Mouse (Mus musculus): ENCODE data around the gene Stard8. TPM values are rescaled to one million over a fixed set of nuclear protein-coding genes. Genes with fewer than 3 reads are reported as not detected.
"Not testable (repeated sequence)": the region's sequence is repeated elsewhere in the genome, so short reads cannot be mapped to it uniquely, and the experiment has no call there.

Gene Stard8
- polyA plus RNA-seq (2016; fragmentation: Nextera tagmentation; extraction: Ambion mirVana): 21.0 and 22.1 TPM in 2 replicates

DNA sequence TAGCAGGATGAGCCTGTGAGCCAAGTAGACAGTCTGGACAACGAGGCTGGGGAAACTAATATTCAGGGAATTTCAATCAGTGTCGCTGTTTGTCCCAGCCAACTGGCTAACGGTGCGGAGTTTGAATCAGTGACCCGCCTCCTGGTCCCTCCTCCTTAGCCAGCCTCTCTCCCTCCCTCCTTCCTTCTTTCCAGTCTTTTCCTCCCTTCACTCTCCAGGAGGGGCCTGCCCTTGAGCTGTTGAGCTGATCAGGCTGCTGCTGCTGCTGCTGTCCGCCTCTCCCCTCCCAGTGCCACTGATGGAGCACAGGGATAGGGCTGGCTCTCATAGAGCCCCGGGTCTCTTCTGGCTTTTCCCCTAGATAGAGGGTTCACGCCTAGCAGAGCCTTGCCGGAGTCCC is at the start of gene Stard8:
Gene Stard8 (plus strand): TSS at position 203 of the 400 bp plus-strand sequence.
- Histone ChIP-seq H3K4me2 (replicated peaks) (no peak within 1 kb of the TSS), H3K9me3 (replicated peaks) (no peaks in the 10 kb centered on the region), H3K27ac (no peak within 1 kb of the TSS), H3K27me3 (peaks cover 15% of the 10 kb centered on the region), H3K9ac (no peak within 1 kb of the TSS), H3K4me1 (no peaks in the 10 kb centered on the region), H3K36me3 (no peaks in the 10 kb centered on the region), H3K4me3 (no peak within 1 kb of the TSS)
- 46% methylated on average over 9 of the region's 9 CpGs for WGBS
- no peak for ATAC-seq (ENCODE audit: low FRiP score)

DNA sequence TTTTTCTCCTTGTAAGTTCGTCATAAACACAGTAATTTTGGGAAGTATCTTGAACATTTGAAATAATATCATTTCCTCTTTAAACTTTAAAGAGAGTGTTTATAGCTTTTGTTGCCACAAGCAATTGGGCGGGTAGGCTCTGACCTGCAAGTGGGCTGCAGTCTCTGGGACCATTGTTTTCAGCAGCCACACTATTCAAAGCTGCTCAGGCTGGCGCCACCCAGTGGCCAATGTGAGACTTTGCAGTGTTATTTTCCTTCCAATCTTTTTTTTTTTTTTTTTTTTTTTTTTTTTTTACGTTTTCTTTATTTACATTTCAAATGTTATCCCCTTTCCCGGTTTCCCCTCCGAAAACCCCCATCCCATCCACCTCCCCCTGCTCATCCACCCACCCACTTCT is 49.1 kb upstream of the Stard8 start:
- no peaks in the 10 kb centered on the region for H3K4me1 ChIP-seq
- no peak overlapping the region for H3K4me3 ChIP-seq
- no peak overlapping the region for H3K4me2 ChIP-seq (replicated peaks)
- H3K36me3 ChIP-seq: no peaks in the 10 kb centered on the region
- no peaks in the 10 kb centered on the region for H3K9me3 ChIP-seq (replicated peaks)
- 27% methylated on average over 6 of the region's 6 CpGs for WGBS
- H3K27me3 ChIP-seq: no peaks in the 10 kb centered on the region
- H3K27ac ChIP-seq: no peak overlapping the region
- no peak overlapping the region for H3K9ac ChIP-seq
- ATAC-seq (ENCODE audit: low FRiP score): no peak

DNA sequence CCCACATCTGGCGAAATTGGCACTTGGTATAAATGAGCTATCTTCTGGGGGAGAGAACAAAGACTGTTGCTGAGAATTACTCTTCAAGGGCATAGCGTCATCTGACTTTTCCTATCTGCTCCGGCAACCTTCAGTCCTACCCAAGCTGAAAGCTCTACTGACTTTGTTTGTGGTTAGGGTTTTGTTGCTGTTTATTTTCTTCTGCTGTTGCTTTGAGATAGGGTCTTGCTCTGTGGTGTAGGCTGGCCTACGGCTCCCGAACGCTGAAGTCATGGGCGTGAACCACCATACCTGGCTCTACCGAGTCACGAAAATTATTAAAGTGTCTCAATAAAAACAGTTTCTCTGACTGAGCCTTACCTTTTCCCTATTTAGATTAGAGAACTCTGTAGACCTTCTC is 44.8 kb upstream of the Stard8 start:
- Histone ChIP-seq H3K4me3 (no peak overlapping the region), H3K4me1 (no peaks in the 10 kb centered on the region), H3K9me3 (replicated peaks) (no peaks in the 10 kb centered on the region), H3K9ac (no peak overlapping the region), H3K27me3 (no peaks in the 10 kb centered on the region), H3K36me3 (no peaks in the 10 kb centered on the region), H3K4me2 (replicated peaks) (no peak overlapping the region), H3K27ac (no peak overlapping the region)
- WGBS: 89% methylated on average over 9 of the region's 9 CpGs
- ATAC-seq (ENCODE audit: low FRiP score): no peak

DNA sequence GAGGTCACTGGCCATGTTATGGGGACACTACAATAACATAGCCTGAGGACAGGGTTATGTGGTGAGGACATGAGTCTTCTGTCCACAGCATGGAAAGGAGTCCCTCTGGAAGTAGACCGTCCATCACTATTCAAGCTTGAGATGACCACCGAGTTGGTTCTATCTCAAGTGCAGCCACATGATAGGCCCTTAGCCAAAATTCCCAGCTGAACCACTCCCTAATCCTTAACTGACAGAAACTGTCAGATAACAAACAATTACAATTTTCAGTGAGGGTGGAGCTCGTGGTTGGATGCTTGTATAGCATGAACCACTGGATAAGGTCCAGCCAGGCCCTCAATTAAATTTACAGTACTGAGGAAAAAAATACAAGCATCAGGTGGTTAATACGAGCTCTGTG is 44.0 kb upstream of the Stard8 start:
- H3K9ac ChIP-seq: no peak overlapping the region
- H3K4me2 ChIP-seq (replicated peaks): no peak overlapping the region
- no peaks in the 10 kb centered on the region for H3K27me3 ChIP-seq
- H3K9me3 ChIP-seq (replicated peaks): no peaks in the 10 kb centered on the region
- no peak overlapping the region for H3K4me3 ChIP-seq
- 84% methylated on average over 4 of the region's 4 CpGs for WGBS
- H3K4me1 ChIP-seq: no peaks in the 10 kb centered on the region
- no peaks in the 10 kb centered on the region for H3K36me3 ChIP-seq
- no peak overlapping the region for H3K27ac ChIP-seq
- no peak for ATAC-seq (ENCODE audit: low FRiP score)

DNA sequence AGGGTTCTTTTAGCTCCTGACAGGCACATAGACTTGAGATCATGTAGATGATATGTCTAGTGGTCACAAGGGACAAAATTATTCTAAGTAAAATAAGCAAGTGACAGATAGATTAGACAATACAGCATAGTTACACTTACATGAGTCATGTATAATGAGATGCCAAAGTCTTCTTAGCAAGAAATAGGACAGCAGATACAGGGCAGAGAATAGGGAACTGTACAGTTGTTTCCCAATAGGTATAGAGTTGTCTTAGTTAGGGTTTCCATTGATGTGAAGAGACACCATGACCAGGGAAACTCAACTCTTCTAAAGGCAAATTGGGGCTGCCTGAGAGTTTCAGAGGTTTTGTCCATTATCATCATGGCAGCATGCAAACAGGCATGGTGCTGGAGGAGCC is 39.3 kb upstream of the Stard8 start:
- Histone ChIP-seq H3K27me3 (no peaks in the 10 kb centered on the region), H3K4me2 (replicated peaks) (no peak overlapping the region), H3K9ac (no peak overlapping the region), H3K27ac (no peak overlapping the region), H3K36me3 (no peaks in the 10 kb centered on the region), H3K9me3 (replicated peaks) (no peaks in the 10 kb centered on the region), H3K4me3 (no peak overlapping the region), H3K4me1 (no peaks in the 10 kb centered on the region)
- no peak for ATAC-seq (ENCODE audit: low FRiP score)

DNA sequence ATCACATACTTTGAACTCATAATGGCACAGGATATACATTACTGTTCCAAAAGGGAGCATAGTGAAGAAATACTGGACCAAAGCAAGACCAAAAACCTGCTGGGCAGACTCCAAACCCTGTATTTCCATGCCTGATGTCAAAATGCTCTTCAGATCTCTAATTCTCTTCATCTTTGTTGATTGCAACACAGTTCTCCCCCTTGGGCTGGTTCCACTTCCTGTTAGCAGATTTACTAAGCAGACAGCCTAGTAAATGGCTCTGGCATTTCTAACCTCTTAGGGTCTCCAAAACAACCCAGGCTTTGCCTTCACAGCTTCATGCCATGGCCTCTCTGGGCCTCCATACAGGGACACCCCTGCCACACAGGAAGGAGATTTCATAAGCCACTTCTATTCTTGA is 38.5 kb upstream of the Stard8 start:
- Histone ChIP-seq H3K9me3 (replicated peaks) (no peaks in the 10 kb centered on the region), H3K4me2 (replicated peaks) (no peak overlapping the region), H3K27ac (no peak overlapping the region), H3K27me3 (no peaks in the 10 kb centered on the region), H3K4me1 (no peaks in the 10 kb centered on the region), H3K4me3 (no peak overlapping the region), H3K36me3 (no peaks in the 10 kb centered on the region), H3K9ac (no peak overlapping the region)
- no peak for ATAC-seq (ENCODE audit: low FRiP score)

DNA sequence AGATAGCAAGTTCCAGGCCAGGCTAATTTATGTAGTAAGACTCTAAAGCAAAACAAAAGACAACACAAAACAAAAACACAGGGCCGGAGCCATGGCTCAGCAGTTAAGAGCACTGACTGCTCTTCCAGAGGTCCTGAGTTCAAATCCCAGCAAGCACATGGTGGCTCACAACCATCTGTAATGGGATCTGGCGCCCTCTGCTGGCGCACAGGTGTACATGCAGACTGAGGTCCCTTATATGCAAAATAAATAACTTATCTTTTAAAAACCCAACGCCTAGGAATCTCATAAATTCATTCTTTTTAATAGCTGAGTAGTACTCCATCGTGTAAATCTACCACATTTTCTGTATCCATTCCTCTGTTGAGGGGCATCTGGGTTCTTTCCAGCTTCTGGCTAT is 16.4 kb upstream of the Stard8 start:
- not testable (repeated sequence) for H3K27ac ChIP-seq; ATAC-seq (ENCODE audit: low FRiP score); H3K4me1 ChIP-seq; H3K4me3 ChIP-seq; H3K9me3 ChIP-seq (replicated peaks); H3K4me2 ChIP-seq (replicated peaks); H3K9ac ChIP-seq; H3K36me3 ChIP-seq; H3K27me3 ChIP-seq
- WGBS: 53% methylated on average over 5 of the region's 5 CpGs

DNA sequence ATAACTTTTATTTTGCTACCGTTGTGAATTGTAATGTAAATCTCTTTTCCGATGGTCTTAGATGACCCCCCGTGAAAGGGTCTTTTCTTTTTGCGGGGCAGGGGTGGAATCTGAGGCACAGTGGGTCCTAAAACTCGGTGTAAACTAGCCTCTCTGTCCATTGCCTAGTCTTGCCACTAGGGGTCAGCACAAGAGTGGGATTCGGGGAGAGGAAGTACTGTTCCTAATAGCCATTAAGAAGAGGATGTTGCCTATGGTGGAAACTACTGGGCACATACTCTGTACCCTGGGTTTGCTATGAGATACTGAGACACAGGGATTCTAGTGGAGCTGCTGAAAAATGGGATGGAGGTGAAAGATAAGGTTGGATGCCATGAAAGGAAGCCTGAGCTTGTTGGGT is 13.5 kb upstream of the Stard8 start:
- no peak overlapping the region for H3K9ac ChIP-seq
- no peaks in the 10 kb centered on the region for H3K9me3 ChIP-seq (replicated peaks)
- peaks cover 5% of the 10 kb centered on the region; the same call in 1 of the 2 replicates for H3K27me3 ChIP-seq
- H3K4me2 ChIP-seq (replicated peaks): no peak overlapping the region
- H3K4me1 ChIP-seq: no peaks in the 10 kb centered on the region
- ATAC-seq (ENCODE audit: low FRiP score): no peak
- no peak overlapping the region for H3K27ac ChIP-seq
- no peaks in the 10 kb centered on the region for H3K36me3 ChIP-seq
- H3K4me3 ChIP-seq: no peak overlapping the region
- 47% methylated on average over 6 of the region's 6 CpGs for WGBS

DNA sequence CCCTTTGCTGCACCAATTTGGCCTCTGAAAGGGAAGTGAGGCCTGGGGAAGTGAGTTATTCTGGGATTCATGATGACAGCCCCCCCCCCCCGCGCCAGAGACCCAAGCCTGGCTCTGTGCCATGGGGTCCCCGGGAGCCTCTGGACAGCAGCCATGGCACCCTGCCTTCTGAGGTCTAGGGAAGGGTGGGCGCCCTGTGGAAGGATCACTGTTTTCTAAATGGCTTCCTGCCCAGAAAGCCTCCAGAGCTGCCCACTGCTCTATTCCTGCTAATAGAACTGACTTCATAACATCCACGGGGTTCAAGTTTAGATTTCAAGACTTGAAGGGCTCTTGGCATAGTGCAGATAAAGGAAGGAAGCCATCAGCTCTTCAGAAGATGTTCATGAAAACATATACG is 983 bp upstream of the Stard8 start:
- H3K27ac ChIP-seq: no peak overlapping the region
- no peaks in the 10 kb centered on the region for H3K36me3 ChIP-seq
- 85% methylated on average over 6 of the region's 6 CpGs for WGBS
- H3K4me2 ChIP-seq (replicated peaks): no peak overlapping the region
- H3K9ac ChIP-seq: no peak overlapping the region
- H3K4me1 ChIP-seq: no peaks in the 10 kb centered on the region
- H3K9me3 ChIP-seq (replicated peaks): no peaks in the 10 kb centered on the region
- no peak for ATAC-seq (ENCODE audit: low FRiP score)
- peaks cover 13% of the 10 kb centered on the region for H3K27me3 ChIP-seq
- no peak overlapping the region for H3K4me3 ChIP-seq

DNA sequence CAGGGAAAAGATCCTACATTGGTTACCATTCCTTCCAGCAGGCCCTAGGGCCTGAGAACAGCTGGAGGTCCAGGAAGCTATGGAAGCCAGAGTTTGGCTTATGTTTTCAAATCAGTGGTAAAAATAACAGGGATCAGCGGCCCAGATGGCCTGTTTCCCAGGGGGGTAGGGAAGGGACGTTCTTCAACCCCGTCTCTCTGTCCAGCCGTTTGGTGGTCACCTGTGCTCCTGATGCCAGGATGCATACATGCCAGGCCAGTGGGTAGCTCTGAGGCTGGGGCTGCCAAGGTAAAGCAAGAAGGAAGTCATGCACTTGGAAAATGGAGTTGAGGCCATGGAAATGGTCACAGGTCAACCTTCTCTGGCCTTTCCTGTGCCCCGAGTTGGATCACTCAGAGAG is 7.5 kb downstream of the Stard8 start:
- Histone ChIP-seq H3K4me3 (no peak overlapping the region), H3K36me3 (no peaks in the 10 kb centered on the region), H3K27ac (no peak overlapping the region), H3K9me3 (replicated peaks) (no peaks in the 10 kb centered on the region), H3K9ac (no peak overlapping the region), H3K27me3 (peaks cover 19% of the 10 kb centered on the region; the same call in 1 of the 2 replicates), H3K4me1 (no peaks in the 10 kb centered on the region), H3K4me2 (replicated peaks) (no peak overlapping the region)
- ATAC-seq (ENCODE audit: low FRiP score): no peak
- 83% methylated on average over 5 of the region's 5 CpGs for WGBS

DNA sequence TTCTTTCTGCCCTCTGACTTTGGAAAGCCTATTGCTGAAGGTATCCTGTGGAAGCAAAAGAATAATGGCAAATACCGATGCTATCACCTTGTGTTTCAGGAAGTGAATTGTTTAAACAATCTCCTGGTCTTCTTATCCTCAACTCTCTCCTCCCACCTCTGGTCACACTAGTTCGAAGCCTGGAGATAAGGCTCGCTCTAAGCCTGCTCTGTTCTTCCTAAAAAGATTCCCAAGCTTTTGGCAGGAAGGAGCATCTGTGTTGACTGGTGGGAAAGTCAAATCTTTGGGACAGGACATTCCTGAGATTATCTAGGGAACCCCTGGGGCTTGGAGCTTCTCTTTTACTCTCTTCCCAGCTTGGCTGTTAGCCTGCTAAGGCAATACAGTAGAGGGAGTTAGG is 8.2 kb downstream of the Stard8 start:
- no peaks in the 10 kb centered on the region for H3K36me3 ChIP-seq
- no peak overlapping the region for H3K27ac ChIP-seq
- no peak overlapping the region for H3K4me2 ChIP-seq (replicated peaks)
- 87% methylated on average over 3 of the region's 3 CpGs for WGBS
- no peaks in the 10 kb centered on the region for H3K9me3 ChIP-seq (replicated peaks)
- H3K9ac ChIP-seq: no peak overlapping the region
- H3K4me1 ChIP-seq: no peaks in the 10 kb centered on the region
- H3K27me3 ChIP-seq: peaks cover 21% of the 10 kb centered on the region; the same call in 1 of the 2 replicates
- no peak overlapping the region for H3K4me3 ChIP-seq
- ATAC-seq (ENCODE audit: low FRiP score): no peak

DNA sequence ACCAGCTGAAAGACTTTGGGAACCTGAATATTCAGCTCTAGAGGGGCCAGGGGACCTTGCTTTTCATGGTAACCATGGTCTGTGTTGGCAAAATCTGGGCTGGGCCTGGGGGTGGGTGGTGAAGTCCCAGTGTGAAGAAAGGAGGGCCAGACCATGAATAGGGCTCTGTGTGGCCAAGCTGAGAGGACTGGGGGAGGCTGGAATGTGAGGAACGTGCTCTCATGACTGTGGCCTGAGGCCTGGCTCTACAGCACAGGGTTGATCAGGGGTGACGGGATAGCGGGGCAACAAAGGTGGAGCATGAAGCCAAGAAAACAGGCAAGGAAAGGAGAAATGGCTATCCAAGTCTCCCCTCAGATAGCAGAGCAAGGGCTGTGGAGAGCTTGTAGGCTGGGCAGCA is 9.4 kb downstream of the Stard8 start:
- Histone ChIP-seq H3K4me3 (no peak overlapping the region), H3K9ac (no peak overlapping the region), H3K4me1 (no peaks in the 10 kb centered on the region), H3K27ac (no peak overlapping the region), H3K27me3 (peaks cover 28% of the 10 kb centered on the region; the same call in 1 of the 2 replicates), H3K36me3 (no peaks in the 10 kb centered on the region), H3K4me2 (replicated peaks) (no peak overlapping the region), H3K9me3 (replicated peaks) (no peaks in the 10 kb centered on the region)
- no peak for ATAC-seq (ENCODE audit: low FRiP score)
- WGBS: 64% methylated on average over 3 of the region's 3 CpGs

DNA sequence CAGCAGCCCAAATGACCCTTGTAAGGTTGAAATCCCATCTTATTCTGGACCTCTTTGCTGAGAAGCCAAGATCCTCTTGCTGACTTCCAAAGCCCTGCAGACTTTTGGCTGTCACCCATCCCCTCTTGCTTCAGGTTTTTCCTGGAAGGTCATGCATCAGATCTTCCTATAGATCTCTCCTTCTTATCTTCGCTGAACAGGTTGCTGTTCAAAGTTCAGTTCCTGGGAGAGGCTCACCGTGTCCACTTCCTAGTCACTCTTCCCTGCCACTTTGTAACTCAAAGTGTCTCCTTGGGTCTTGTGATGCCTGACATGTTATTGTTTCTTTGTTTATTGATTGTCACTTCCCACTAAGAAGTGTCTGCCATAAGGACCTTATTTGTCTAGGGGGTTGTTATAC is 12.7 kb downstream of the Stard8 start:
- Histone ChIP-seq H3K27me3 (peaks cover 25% of the 10 kb centered on the region), H3K4me1 (no peaks in the 10 kb centered on the region), H3K9ac (no peak overlapping the region), H3K4me3 (no peak overlapping the region), H3K27ac (no peak overlapping the region), H3K9me3 (replicated peaks) (no peaks in the 10 kb centered on the region), H3K4me2 (replicated peaks) (no peak overlapping the region), H3K36me3 (no peaks in the 10 kb centered on the region)
- 81% methylated on average over 2 of the region's 2 CpGs for WGBS
- no peak for ATAC-seq (ENCODE audit: low FRiP score)

DNA sequence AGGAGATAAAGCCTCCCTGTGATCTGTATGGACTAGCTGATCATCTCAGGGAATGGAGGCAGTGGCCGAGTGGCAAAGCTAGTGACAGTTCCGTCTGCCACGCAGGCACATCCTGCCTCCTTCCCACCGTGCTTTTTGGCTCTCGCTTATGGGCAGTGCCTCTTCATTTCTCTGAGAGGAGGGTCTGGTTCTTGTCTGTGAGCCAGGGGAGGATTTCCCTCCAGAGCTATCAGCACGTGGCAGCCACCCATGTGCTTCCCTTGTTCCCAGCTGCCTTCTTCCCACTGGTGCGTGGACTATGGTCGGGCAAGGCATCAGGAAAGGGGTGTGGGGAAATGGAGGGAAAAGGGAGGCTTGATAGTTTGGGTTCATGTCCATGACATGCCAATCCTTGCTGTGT is 13.9 kb downstream of the Stard8 start:
- whole genome bisulfite sequencing: 77% methylated on average over 8 of the region's 8 CpGs

More for the DNA sequence above, 13.9 kb downstream of the Stard8 start:
- Histone ChIP-seq H3K9ac (no peak overlapping the region), H3K27ac (no peak overlapping the region), H3K9me3 (replicated peaks) (no peaks in the 10 kb centered on the region), H3K4me2 (replicated peaks) (no peak overlapping the region), H3K4me3 (no peak overlapping the region), H3K4me1 (no peaks in the 10 kb centered on the region), H3K36me3 (no peaks in the 10 kb centered on the region), H3K27me3 (peaks cover 30% of the 10 kb centered on the region)
- no peak for ATAC-seq (ENCODE audit: low FRiP score)
